Mouse (Mus musculus): ENCODE measurements around the gene Depdc1b.
A peak's percentile ranks its signal among the peaks of the same experiment; 100 is the strongest.

Gene Depdc1b

GRCm38 (mm10) chr13:108315702-108316486 lies at the start of gene Depdc1b:
Depdc1b (plus strand) TSS chr13:108316332.
- peak; percentile 94 to 95 for DNase-seq (ENCODE audit: low read depth in 2 of 2, low spot score in 2 of 2)

GRCm38 (mm10) chr13:108267841-108268634 lies 48.1 kb upstream of the Depdc1b start:
- no peak for DNase-seq (ENCODE audit: low read depth in 2 of 2, low spot score in 2 of 2)

DNA sequence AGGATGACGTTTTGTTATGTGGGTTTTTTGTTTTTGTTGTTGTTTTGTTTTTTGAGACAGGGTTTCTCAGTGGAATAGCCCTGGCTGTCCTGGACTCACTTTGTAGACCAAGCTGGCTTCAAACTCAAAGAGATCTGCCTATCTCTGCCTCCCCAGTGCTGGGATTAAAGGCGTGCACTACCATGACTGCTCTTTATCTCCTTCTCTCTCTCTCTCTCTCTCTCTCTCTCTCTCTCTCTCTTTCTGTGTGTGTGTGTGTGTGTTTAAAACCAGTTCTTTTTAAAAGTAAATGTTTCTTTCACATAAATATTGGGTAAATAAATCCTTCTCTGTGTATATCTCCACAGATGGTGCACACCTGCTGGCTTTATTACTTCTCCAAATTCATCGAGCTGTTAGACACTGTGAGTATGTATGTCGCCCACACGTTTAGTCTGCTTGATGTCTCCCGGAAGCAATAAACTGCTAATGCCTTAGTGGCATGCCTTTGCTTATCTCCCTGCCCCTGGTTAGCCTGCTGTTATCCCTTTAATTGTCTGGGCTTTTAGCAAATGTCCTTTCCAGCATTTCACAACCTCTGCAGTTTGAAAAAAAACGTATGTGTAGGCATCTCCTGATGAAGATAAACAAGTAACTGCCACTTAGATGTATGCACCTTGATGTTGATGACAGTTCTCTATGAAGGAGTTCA lies 44.5 kb upstream of the Depdc1b start:
- no peak for DNase-seq (ENCODE audit: low read depth in 2 of 2, low spot score in 2 of 2)

DNA sequence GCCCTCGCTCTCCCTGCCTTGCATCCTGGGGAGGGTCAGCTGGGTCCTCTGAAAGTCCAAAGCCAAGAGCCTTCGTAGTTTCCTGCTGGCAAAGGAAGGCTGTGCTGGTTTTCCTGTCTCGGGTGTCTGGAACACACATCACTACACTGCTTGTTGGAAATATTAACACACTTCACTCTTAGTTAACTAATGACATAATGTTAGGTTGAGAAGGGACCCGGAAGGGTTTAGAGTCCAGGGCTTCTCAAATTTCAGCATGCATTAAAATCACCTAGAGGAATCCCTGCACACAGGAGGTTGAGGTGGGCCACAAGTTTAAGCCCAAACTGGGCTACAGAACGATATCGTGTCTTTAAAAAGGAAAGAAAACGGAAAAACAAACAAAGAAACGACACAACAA lies 43.8 kb upstream of the Depdc1b start:
- no peak for DNase-seq (ENCODE audit: low read depth in 2 of 2, low spot score in 2 of 2)

GRCm38 (mm10) chr13:108273034-108273433 lies 43.1 kb upstream of the Depdc1b start:
- no peak for DNase-seq (ENCODE audit: low read depth in 2 of 2, low spot score in 2 of 2)

DNA sequence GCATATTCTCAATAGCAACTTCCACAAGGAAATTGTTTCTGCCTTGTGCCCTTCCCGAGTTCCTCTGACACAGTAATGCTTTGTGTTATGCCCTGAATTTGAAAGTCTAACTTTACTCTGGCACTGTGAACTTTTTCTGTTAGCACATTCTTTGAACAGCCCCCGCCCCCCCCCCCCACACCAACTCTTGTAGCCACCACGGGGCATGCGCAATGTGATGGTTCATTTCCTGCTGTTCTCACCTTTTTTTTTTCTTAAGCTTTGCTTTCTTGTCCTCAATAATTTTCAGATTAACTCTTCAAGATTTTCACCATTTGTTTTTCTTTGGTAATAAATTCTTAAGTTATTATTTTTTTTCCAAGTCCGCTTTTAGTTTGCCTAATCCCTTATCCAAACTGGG lies 42.7 kb upstream of the Depdc1b start:
- no peak for DNase-seq (ENCODE audit: low read depth in 2 of 2, low spot score in 2 of 2)

GRCm38 (mm10) chr13:108276561-108276960 lies 39.6 kb upstream of the Depdc1b start:
- no peak for DNase-seq (ENCODE audit: low read depth in 2 of 2, low spot score in 2 of 2)

- DNase-seq (ENCODE audit: low read depth in 2 of 2, low spot score in 2 of 2): no peak
Observed at GRCm38 (mm10) chr13:108277320-108277719, 38.8 kb upstream of the Depdc1b start.

DNA sequence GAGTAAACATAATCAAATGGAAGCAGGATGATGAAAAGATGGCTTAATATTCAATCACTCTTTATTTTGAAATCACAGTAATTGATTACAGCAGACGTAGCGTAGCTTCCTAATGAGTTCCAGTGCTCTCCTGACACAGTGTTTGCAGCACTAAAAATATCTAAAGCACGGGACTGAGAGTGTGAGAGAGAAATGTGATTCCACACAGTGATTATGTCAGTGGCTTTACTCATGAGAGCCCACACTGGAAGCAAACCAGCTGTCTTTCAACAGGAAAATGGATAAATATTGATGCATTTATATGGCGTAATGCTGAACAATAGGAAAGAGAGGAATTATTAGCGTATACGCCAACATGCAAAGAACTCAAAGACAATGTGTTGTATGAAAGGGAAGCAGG lies 37.5 kb upstream of the Depdc1b start:
- DNase-seq (ENCODE audit: low read depth in 2 of 2, low spot score in 2 of 2): no peak

DNA sequence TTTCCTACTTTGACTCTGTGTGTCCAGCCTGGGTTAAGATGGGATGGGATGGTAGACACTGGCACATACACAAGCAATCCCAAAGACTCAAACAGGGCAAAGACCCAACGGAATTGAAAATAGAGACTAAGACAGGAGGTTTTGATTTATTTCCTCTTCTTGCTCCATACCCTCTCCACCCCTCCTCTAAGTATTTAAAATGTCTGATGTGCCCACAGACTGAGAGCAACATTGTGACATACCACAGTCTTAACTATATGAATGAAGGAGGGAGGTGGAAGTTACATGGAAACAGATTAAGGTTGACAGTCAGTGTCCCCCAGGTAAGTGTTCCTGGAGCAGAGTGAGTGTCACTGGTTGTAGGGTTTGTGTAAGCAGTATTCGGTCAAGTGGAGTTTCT lies 31.8 kb upstream of the Depdc1b start:
- DNase-seq (ENCODE audit: low read depth in 2 of 2, low spot score in 2 of 2): no peak

DNA sequence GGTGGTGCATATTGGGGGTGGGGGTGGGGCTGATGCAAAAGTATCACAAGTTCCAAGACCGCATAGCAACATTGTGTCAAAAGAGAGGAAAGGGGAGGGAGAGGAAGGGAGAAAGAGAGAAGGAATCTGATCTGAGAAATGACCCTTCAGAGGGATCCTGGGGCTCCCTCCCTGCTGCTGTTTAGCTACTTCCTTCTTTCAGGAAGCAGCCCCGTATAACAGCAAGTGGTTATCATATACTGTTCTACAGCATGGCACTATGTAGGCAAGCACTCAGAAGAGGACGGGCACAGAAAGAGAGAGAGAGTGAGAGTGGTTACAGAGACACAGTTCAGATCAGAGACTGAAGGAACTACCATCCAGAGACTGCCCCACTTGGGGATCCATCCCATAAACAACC lies 28.2 kb upstream of the Depdc1b start:
- no peak for DNase-seq (ENCODE audit: low read depth in 2 of 2, low spot score in 2 of 2)

DNA sequence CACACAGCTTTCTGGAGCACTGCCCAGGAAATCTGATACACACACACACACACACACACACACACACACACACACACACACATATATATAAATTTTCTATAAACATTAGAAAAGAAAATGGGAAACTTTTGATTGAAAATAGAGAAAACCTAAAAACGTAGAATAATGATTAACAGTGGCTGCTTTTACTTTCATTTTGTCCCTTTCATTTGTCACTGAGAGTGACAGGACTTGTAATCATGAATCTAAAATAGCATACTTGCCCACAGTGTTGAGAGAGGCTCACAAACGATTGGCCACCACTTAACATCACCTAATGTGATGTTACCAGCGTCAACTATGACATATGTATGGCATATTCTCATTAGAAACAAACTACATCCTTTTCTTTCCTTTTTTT lies 26.7 kb upstream of the Depdc1b start:
- DNase-seq (ENCODE audit: low read depth in 2 of 2, low spot score in 2 of 2): no peak

- no peak for DNase-seq (ENCODE audit: low read depth in 2 of 2, low spot score in 2 of 2)
Observed at GRCm38 (mm10) chr13:108290314-108290713, 25.8 kb upstream of the Depdc1b start.

DNA sequence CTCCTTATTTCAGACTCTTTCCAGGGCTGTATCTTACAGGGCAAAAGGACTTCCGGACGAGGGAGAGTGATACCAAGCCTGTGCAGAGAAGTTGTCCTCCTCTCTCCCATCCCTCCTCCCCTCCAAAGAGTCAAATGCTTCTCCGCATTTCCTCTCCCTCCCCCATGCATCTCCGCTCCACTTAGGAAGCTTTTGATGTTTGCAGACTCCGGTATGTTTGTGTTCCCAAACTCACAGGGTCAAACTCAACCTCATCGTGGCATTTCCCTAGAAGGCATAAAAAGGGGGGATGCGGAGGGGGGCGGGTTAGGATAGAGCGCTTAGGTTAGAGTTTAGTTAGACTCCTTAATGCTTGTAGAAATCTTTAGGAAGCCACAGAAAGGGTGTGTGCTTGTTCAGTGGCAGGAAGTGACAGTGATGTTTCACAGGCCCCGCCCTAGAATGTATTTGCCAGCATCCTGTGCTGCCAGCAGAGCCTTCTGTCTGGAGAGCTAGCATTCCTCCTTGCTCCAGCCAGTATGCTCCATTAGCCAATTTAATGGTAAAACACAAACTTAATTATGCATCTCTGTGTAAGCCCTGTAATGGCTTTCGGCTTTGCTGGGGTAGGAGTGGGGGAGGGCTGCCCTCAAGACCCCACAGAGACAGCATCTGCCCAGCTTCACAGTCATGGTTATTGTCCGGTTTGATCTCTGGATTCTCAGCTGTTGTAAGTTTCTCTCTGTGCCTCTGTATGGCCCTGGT lies 18.6 kb upstream of the Depdc1b start:
- DNase-seq (ENCODE audit: low read depth in 2 of 2, low spot score in 2 of 2): peak; percentile 52 to 73

DNA sequence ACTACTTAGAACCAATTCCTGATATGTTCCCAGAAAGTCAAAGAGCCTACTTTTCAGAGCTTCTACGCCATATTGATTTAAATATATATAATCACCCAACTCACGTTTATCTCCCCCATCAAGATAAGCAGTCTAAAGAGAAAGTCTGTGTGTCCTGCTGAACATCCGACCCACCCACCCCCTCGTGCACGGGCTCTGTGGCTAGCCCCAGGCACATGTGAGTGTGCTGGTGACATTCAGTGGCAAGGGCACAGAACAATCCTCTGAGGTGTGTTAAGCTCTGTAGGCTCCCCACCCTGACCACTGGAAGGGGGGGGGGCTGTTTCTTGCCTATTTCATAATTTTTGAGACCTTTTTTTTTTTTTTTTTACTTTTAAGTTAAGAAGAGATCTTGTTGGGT lies 17.9 kb upstream of the Depdc1b start:
- DNase-seq (ENCODE audit: low read depth in 2 of 2, low spot score in 2 of 2): peak; percentile 22 to 33

GRCm38 (mm10) chr13:108300346-108300950 lies 15.7 kb upstream of the Depdc1b start:
- DNase-seq (ENCODE audit: low read depth in 2 of 2, low spot score in 2 of 2): no peak

DNA sequence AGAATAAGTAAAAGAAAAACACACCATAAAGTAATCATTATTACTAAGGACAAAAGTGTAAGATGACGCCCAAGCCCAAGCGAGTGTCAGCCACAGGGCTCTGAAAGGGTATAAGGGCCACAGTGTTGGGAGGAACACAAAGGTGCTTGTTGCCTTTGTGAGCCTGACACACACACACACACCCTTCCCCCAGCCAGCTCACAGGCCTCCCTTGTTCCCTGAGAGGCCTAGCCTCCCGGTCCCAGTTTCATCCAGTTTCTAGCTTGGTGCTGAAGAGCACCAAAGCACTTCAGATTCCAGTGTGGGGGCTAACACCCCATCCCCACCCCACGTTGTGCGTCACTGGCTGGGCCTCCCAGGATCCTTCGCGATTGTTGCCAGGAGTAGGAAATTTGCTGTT lies 14.7 kb upstream of the Depdc1b start:
- no peak for DNase-seq (ENCODE audit: low read depth in 2 of 2, low spot score in 2 of 2)

- DNase-seq (ENCODE audit: low read depth in 2 of 2, low spot score in 2 of 2): peak; percentile 32 to 57
Observed at GRCm38 (mm10) chr13:108302957-108303675, 13.0 kb upstream of the Depdc1b start.

DNA sequence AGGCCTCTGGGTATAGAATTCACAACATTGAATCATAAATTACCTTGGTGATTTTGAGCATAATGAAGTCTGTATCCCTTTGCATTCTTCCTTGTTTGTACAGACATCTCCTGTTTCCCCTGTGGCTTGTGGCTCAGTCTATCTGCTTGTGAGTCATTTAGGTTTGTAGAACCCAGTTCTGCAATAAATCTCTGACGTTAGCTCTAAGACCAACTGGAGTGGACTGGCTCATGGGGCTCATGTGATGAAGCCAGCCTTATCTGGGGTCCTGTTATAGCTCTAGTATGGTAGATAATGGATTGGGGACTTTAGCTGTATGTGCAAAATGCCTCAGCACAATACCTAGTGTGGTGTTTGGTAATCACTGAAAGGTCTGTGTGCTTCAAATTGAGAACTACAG lies 12.3 kb upstream of the Depdc1b start:
- no peak for DNase-seq (ENCODE audit: low read depth in 2 of 2, low spot score in 2 of 2)

GRCm38 (mm10) chr13:108304680-108305079 lies 11.5 kb upstream of the Depdc1b start:
- no peak for DNase-seq (ENCODE audit: low read depth in 2 of 2, low spot score in 2 of 2)
